Mouse (Mus musculus) forebrain, embryonic 14.5 days (tissue): Measurements from ENCODE around the gene Cx3cl1. TPM values are rescaled to one million over a fixed set of nuclear protein-coding genes. Genes with fewer than 3 reads are reported as not detected.

Source experiments
- ATAC-seq: fragments of 200-750 bp; cut with Nextera tagmentation; 2 replicates; pipeline ENCODE4 v1.8.0; 2017; ENCODE audit warnings: mild to moderate bottlenecking, moderate library complexity
- DNase-seq: peaks from one replicate; pipeline ENCODE4 v3.0.0-alpha.2; 2015; ENCODE audit warnings: low spot score
- H3K27ac ChIP-seq: fragments of 300-500 bp; sonication (generic); 2 replicates; pipeline ENCODE4 v1.5.1; 2014; ENCODE audit warnings: low read depth, mild to moderate bottlenecking, control low read depth, low read length, moderate library complexity
- H3K27me3 ChIP-seq: fragments of 300-500 bp; sonication (generic); replicated peaks from 2 replicates; pipeline ENCODE4 v1.6.1; 2014; ENCODE audit warnings: low read length, control low read depth, mixed read lengths; ENCODE audit not compliant: control insufficient read depth, insufficient read depth
- H3K36me3 ChIP-seq: fragments of 300-500 bp; sonication (generic); 2 replicates; pipeline ENCODE4 v1.6.1; 2014; ENCODE audit warnings: low read length, control low read depth; ENCODE audit not compliant: control insufficient read depth, insufficient read depth
- H3K4me1 ChIP-seq: fragments of 300-500 bp; sonication (generic); 2 replicates; pipeline ENCODE4 v1.6.1; 2014; ENCODE audit warnings: antibody characterized with exemption, low read length, control low read depth; ENCODE audit not compliant: control insufficient read depth, insufficient read depth
- H3K4me2 ChIP-seq: fragments of 300-500 bp; sonication (generic); 2 replicates; pipeline ENCODE4 v1.6.1; 2014; ENCODE audit warnings: mild to moderate bottlenecking, control low read depth, low read length
- H3K4me3 ChIP-seq: fragments of 300-500 bp; sonication (generic); 2 replicates; pipeline ENCODE4 v1.5.1; 2014; ENCODE audit warnings: low read depth, low read length, control low read depth
- H3K9ac ChIP-seq: fragments of 300-500 bp; sonication (generic); 2 replicates; pipeline ENCODE4 v1.6.1; 2014; ENCODE audit warnings: mild to moderate bottlenecking, low read length, control low read depth, moderate library complexity
- H3K9me3 ChIP-seq: fragments of 300-500 bp; sonication (generic); replicated peaks from 2 replicates; pipeline ENCODE4 v1.6.1; 2016; ENCODE audit warnings: low read length, control low read depth, mixed read lengths; ENCODE audit not compliant: control insufficient read depth
- WGBS: fragments of 180-500 bp; shearing (Covaris S2); extraction: QIAGEN DNeasy Blood & Tissue Kit; methylation state at CpG from one replicate; pipeline ENCODE4 v1.1.7; 2014; 5-methylcytosine and 5-hydroxymethylcytosine counted together
- polyA plus RNA-seq: library from polyadenylated mRNA; unstranded; fragments of >200 nt; fragmentation: Nextera tagmentation; extraction: Ambion mirVana; gene quantifications from 2 replicates; pipeline ENCODE4 v1.2.1, GENCODE M21; 2014

The Cx3cl1 gene
- polyA plus RNA-seq, result 11.2 and 18.4 TPM in 2 replicates

- Histone ChIP-seq H3K9ac (peak within 1 kb of the TSS; percentile 78), H3K27me3 (no peaks in the 10 kb centered on the region), H3K36me3 (no peaks in the 10 kb centered on the region), H3K4me2 (peak within 1 kb of the TSS; percentile 92), H3K9me3 (no peaks in the 10 kb centered on the region), H3K4me1 (peaks cover 27% of the 10 kb centered on the region), H3K27ac (peak within 1 kb of the TSS; percentile 30; the same call in 1 of the 2 replicates), H3K4me3 (peak within 1 kb of the TSS; percentile 52)
- peak; percentile 87 for ATAC-seq
- peak; percentile 90 for DNase-seq
- under 1% methylated on average over 38 of the region's 38 CpGs for WGBS
Observed at GRCm38 (mm10) chr8:94771941-94772670, at the start of gene Cx3cl1. TSS of gene Cx3cl1 (plus strand) at chr8:94772009.

DNA sequence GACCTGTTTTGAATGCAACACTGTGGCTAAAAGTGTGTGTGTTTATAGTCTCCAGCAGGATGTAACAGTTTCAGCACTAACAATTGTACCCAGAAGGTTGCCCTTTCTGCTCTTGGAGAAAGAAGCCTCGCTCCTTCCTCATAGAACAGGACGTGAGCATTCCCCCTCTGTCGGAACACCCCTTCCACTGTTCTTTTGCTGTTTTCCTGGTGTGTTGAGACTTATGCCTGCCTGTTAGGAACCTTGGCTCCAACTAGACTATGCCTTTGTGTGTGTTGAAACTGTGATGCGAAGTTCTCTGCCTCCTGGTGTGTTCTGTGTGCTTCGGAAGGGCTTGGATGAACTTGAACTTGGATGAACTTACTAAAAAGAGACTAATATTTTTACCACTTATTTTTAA lies 45.8 kb upstream of the Cx3cl1 start:
- H3K4me1 ChIP-seq, result no peaks in the 10 kb centered on the region
- ATAC-seq (no peak), DNase-seq (no peak)
- no peaks in the 10 kb centered on the region for H3K9me3 ChIP-seq
- H3K4me2 ChIP-seq, result no peak overlapping the region
- no peak overlapping the region for H3K4me3 ChIP-seq
- no peaks in the 10 kb centered on the region for H3K27me3 ChIP-seq
- H3K9ac ChIP-seq, result no peak overlapping the region
- H3K36me3 ChIP-seq, result no peaks in the 10 kb centered on the region
- H3K27ac ChIP-seq, result no peak overlapping the region
- WGBS, result 84% methylated on average over 5 of the region's 5 CpGs

- DNase-seq (no peak), ATAC-seq (no peak)
- Histone ChIP-seq H3K9ac (no peak overlapping the region), H3K36me3 (no peaks in the 10 kb centered on the region), H3K9me3 (no peaks in the 10 kb centered on the region), H3K4me2 (no peak overlapping the region), H3K4me3 (no peak overlapping the region), H3K27me3 (no peaks in the 10 kb centered on the region), H3K4me1 (no peaks in the 10 kb centered on the region), H3K27ac (no peak overlapping the region)
- 86% methylated on average over 4 of the region's 4 CpGs for WGBS
Observed at GRCm38 (mm10) chr8:94729301-94729700, 42.5 kb upstream of the Cx3cl1 start.

- Histone ChIP-seq H3K9ac (no peak overlapping the region), H3K36me3 (no peaks in the 10 kb centered on the region), H3K4me3 (no peak overlapping the region), H3K4me1 (no peaks in the 10 kb centered on the region), H3K9me3 (no peaks in the 10 kb centered on the region), H3K27me3 (no peaks in the 10 kb centered on the region), H3K4me2 (no peak overlapping the region), H3K27ac (no peak overlapping the region)
- WGBS, result 82% methylated on average over 5 of the region's 5 CpGs
- no peak for DNase-seq
- ATAC-seq, result no peak
Observed at GRCm38 (mm10) chr8:94733821-94734465, 37.9 kb upstream of the Cx3cl1 start.

- no peak for ATAC-seq
Observed at GRCm38 (mm10) chr8:94734735-94735350, 37.0 kb upstream of the Cx3cl1 start.

DNA sequence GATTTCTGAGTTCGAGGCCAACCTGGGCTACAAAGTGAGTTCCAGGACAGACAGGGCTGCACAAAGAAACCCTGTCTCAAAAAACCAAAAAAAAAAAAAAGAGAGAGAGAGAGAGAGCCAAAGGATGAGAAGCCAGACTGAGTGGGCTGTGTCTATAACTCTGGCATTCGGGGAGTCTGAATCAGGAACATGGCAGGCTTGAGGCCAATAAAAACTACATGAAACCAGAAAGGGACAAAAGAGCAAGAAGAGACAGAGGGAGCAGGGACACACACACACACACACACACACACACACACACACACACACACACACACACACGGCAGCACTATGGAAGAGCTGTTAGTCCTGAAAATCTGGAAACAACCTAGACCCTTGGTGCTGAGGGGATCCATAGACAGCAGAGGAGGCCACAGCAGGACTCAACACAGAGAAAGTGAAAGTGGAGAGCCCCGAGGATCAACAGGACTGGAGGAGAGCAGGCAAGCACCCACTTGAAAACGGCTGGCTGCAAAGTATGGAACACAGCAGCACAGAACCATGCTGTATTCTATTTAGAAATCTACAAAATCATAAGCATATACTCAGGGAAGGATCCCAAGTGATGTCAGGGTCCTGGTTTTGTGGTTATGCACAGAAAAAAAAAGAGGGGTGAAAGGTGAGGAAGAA lies 36.2 kb upstream of the Cx3cl1 start:
- 83% methylated on average over 5 of the region's 5 CpGs for WGBS
- no peak for DNase-seq
- Histone ChIP-seq H3K9ac (no peak overlapping the region), H3K4me2 (no peak overlapping the region), H3K9me3 (no peaks in the 10 kb centered on the region), H3K27ac (no peak overlapping the region), H3K4me3 (no peak overlapping the region), H3K36me3 (no peaks in the 10 kb centered on the region), H3K27me3 (no peaks in the 10 kb centered on the region), H3K4me1 (no peaks in the 10 kb centered on the region)
- no peak for ATAC-seq

More at GRCm38 (mm10) chr8:94734735-94735350, 37.0 kb upstream of the Cx3cl1 start:
- Histone ChIP-seq H3K4me1 (no peaks in the 10 kb centered on the region), H3K36me3 (no peaks in the 10 kb centered on the region), H3K4me2 (no peak overlapping the region), H3K9me3 (no peaks in the 10 kb centered on the region), H3K4me3 (no peak overlapping the region), H3K27ac (no peak overlapping the region), H3K27me3 (no peaks in the 10 kb centered on the region), H3K9ac (no peak overlapping the region)
- WGBS, result 71% methylated on average over 7 of the region's 7 CpGs
- DNase-seq, result no peak

GRCm38 (mm10) chr8:94739829-94740228 lies 32.0 kb upstream of the Cx3cl1 start:
- Histone ChIP-seq H3K9ac (no peak overlapping the region), H3K27ac (no peak overlapping the region), H3K4me3 (no peak overlapping the region), H3K9me3 (no peaks in the 10 kb centered on the region), H3K4me1 (no peaks in the 10 kb centered on the region), H3K36me3 (no peaks in the 10 kb centered on the region), H3K27me3 (no peaks in the 10 kb centered on the region), H3K4me2 (no peak overlapping the region)
- no peak for ATAC-seq
- no peak for DNase-seq
- 89% methylated on average over 6 of the region's 6 CpGs for WGBS

GRCm38 (mm10) chr8:94740591-94740990 lies 31.2 kb upstream of the Cx3cl1 start:
- WGBS, result 89% methylated on average over 3 of the region's 3 CpGs
- Histone ChIP-seq H3K36me3 (no peaks in the 10 kb centered on the region), H3K9me3 (no peaks in the 10 kb centered on the region), H3K9ac (no peak overlapping the region), H3K4me1 (no peaks in the 10 kb centered on the region), H3K4me2 (no peak overlapping the region), H3K27me3 (no peaks in the 10 kb centered on the region), H3K27ac (no peak overlapping the region), H3K4me3 (no peak overlapping the region)
- peak; percentile 0 for DNase-seq
- ATAC-seq, result no peak
